Mouse (Mus musculus): ENCODE results near the gene Coro1c. TPM values are rescaled to one million over a fixed set of nuclear protein-coding genes. Genes with fewer than 3 reads are reported as not detected.

The Coro1c gene
- total and polyA plus RNA-seq, 3 experiments: 77.3 to 158 (median 103) TPM

GRCm38 (mm10) chr5:113871903-113872548, 36.5 kb downstream of the Coro1c start:
- H3K4me1 ChIP-seq (ENCODE audit: control insufficient read depth in 1 of 2, insufficient read depth in 2 of 2, low read length in 2 of 2): no peaks in the 10 kb centered on the region
- no peaks in the 10 kb centered on the region for H3K27me3 ChIP-seq (ENCODE audit: control insufficient read depth in 1 of 2, insufficient read depth in 2 of 2, low read length in 2 of 2)
- H3K79me2 ChIP-seq (ENCODE audit: control insufficient read depth, insufficient read depth, low read length, poor library complexity): no peaks in the 10 kb centered on the region
- H3K9ac ChIP-seq (ENCODE audit: control insufficient read depth, low read depth, low read length, poor library complexity, severe bottlenecking): no peak overlapping the region
- H3K4me3 ChIP-seq (ENCODE audit: control insufficient read depth in 1 of 2, insufficient read depth in 1 of 2, low read depth in 2 of 2, low read length in 2 of 2): no peak overlapping the region
- H3K36me3 ChIP-seq (ENCODE audit: control insufficient read depth in 1 of 2, insufficient read depth in 2 of 2, low read length in 2 of 2): no peaks in the 10 kb centered on the region; a peak in 1 of 4 replicates
- TF ChIP-seq MXI1 (IDR thresholded peaks at IDR 0.05; ENCODE audit: low read depth, low read length): no peak
- no peak for TF ChIP-seq GABPA (IDR thresholded peaks at IDR 0.05; ENCODE audit: low read depth, low read length)
- TF ChIP-seq POLR2A (IDR thresholded peaks at IDR 0.05; ENCODE audit: control insufficient read depth in 1 of 2, insufficient read depth in 1 of 2, low read depth in 1 of 2, low read length in 2 of 2, poor library complexity in 1 of 2): no peak
- no peak for TF ChIP-seq TAL1 (IDR thresholded peaks at IDR 0.05; ENCODE audit: low read length)
- TF ChIP-seq SMC3 (IDR thresholded peaks at IDR 0.05; ENCODE audit: low read depth, low read length): no peak
- TF ChIP-seq GATA1 (IDR thresholded peaks at IDR 0.05; ENCODE audit: low read depth, low read length): no peak
- TF ChIP-seq CHD2 (IDR thresholded peaks at IDR 0.05; ENCODE audit: low read length): no peak
- TF ChIP-seq CTCF (IDR thresholded peaks at IDR 0.05 in 2 of 3, conservative IDR thresholded peaks at IDR 0.05 in 1 of 3; ENCODE audit: control insufficient read depth in 1 of 3, insufficient read depth in 1 of 3, low read depth in 2 of 3, low read length in 3 of 3, poor library complexity in 1 of 3, severe bottlenecking in 1 of 3): no peak
- TF ChIP-seq MAX (IDR thresholded peaks at IDR 0.05; ENCODE audit: low read length): no peak
- no peak for TF ChIP-seq MAFK (IDR thresholded peaks at IDR 0.05; ENCODE audit: borderline replicate concordance, low read depth, low read length)
- TF ChIP-seq USF2 (IDR thresholded peaks at IDR 0.05; ENCODE audit: borderline replicate concordance in 1 of 2, insufficient read depth in 1 of 2, low read depth in 1 of 2, low read length in 2 of 2): no peak
- no peak for TF ChIP-seq RCOR1 (IDR thresholded peaks at IDR 0.05; ENCODE audit: low read depth, low read length)
- TF ChIP-seq TBP (IDR thresholded peaks at IDR 0.05; ENCODE audit: low read depth, low read length): no peak
- TF ChIP-seq KAT2A (conservative IDR thresholded peaks at IDR 0.05; ENCODE audit: low read depth, low read length): no peak
- TF ChIP-seq ZMIZ1 (IDR thresholded peaks at IDR 0.05; ENCODE audit: low read depth, low read length): no peak
- no peak for TF ChIP-seq SIN3A (IDR thresholded peaks at IDR 0.05; ENCODE audit: low read length)
- TF ChIP-seq ELF1 (IDR thresholded peaks at IDR 0.05; ENCODE audit: low read depth, low read length): no peak
- TF ChIP-seq USF1 (IDR thresholded peaks at IDR 0.05; ENCODE audit: low read depth, low read length): no peak
- no peak for TF ChIP-seq MEF2A (IDR thresholded peaks at IDR 0.05; ENCODE audit: extremely low read depth, insufficient replicate concordance, low read depth, low read length, poor library complexity, severe bottlenecking)
- no peak for TF ChIP-seq EP300 (IDR thresholded peaks at IDR 0.05; ENCODE audit: low read depth in 1 of 2, low read length in 2 of 2)
- no peak for DNase-seq (ENCODE audit: low read depth, low spot score)
- no peak overlapping the region for H3K27ac ChIP-seq (ENCODE audit: control insufficient read depth, low read depth, low read length)
- no peaks in the 10 kb centered on the region for H3K9me3 ChIP-seq (replicated peaks; ENCODE audit: insufficient read depth, low read length)

All from MEL (cell line).